Mouse (Mus musculus) urinary bladder, adult 18-20 months (tissue): ENCODE measurements around the gene Cotl1.

Experiments
- DNase-seq, 2 experiments: peaks; one replicate each; pipeline ENCODE4 v3.0.0; 2022; ENCODE audit warnings: low spot score in 2 of 2, mixed read lengths in 2 of 2

The Cotl1 gene

GRCm38 (mm10) chr8:119819316-119819715, 21.0 kb downstream of the Cotl1 start:
- DNase-seq, result no peak

GRCm38 (mm10) chr8:119817446-119817845, 22.9 kb downstream of the Cotl1 start:
- peak in 1 of 2 experiments; percentile 24 for DNase-seq

GRCm38 (mm10) chr8:119816219-119816618, 24.1 kb downstream of the Cotl1 start:
- DNase-seq, result peak in 1 of 2 experiments; percentile 68

GRCm38 (mm10) chr8:119812650-119813431, 27.5 kb downstream of the Cotl1 start:
- DNase-seq, result no peak

- no peak for DNase-seq
These were observed 28.4 kb downstream of the Cotl1 start for GRCm38 (mm10) chr8:119811925-119812324.

- no peak for DNase-seq
These were observed 29.3 kb downstream of the Cotl1 start for GRCm38 (mm10) chr8:119810953-119811499.

GRCm38 (mm10) chr8:119810127-119810868, 30.0 kb downstream of the Cotl1 start:
- no peak for DNase-seq

GRCm38 (mm10) chr8:119809620-119810019, 30.7 kb downstream of the Cotl1 start:
- no peak for DNase-seq

GRCm38 (mm10) chr8:119807687-119808086, 32.7 kb downstream of the Cotl1 start:
- DNase-seq, result no peak

- DNase-seq, result no peak
These were observed 33.7 kb downstream of the Cotl1 start for GRCm38 (mm10) chr8:119806422-119807263.

GRCm38 (mm10) chr8:119805275-119805674, 35.1 kb downstream of the Cotl1 start:
- no peak for DNase-seq

GRCm38 (mm10) chr8:119802592-119802991, 37.8 kb downstream of the Cotl1 start:
- DNase-seq, result no peak

- DNase-seq, result no peak
These were observed 39.2 kb downstream of the Cotl1 start for GRCm38 (mm10) chr8:119801168-119801567.

- DNase-seq, result no peak
These were observed 41.4 kb downstream of the Cotl1 start for GRCm38 (mm10) chr8:119798965-119799264.

GRCm38 (mm10) chr8:119798170-119798964, 42.0 kb downstream of the Cotl1 start:
- no peak for DNase-seq

GRCm38 (mm10) chr8:119795651-119796050, 44.7 kb downstream of the Cotl1 start:
- DNase-seq, result no peak

GRCm38 (mm10) chr8:119794689-119795088, 45.7 kb downstream of the Cotl1 start:
- no peak for DNase-seq

- DNase-seq, result no peak
These were observed 48.3 kb downstream of the Cotl1 start for GRCm38 (mm10) chr8:119791804-119792704.

- no peak for DNase-seq
These were observed 50.8 kb downstream of the Cotl1 start for GRCm38 (mm10) chr8:119789581-119789980.
